Mouse (Mus musculus) heart, adult 9 months (tissue): ENCODE data around the gene Srrm2.

Source experiments
- DNase-seq, 2 experiments: peaks; one replicate each; pipeline ENCODE4 v3.0.0; 2022; ENCODE audit warnings: low spot score in 2 of 2

The Srrm2 gene

GRCm38 (mm10) chr17:23804426-23805085 lies 14.2 kb downstream of the Srrm2 start:
- no peak for DNase-seq

- peak in 1 of 2 experiments; percentile 35 for DNase-seq
These were observed 16.5 kb downstream of the Srrm2 start for GRCm38 (mm10) chr17:23806867-23807266.

- no peak for DNase-seq
These were observed 17.6 kb downstream of the Srrm2 start for GRCm38 (mm10) chr17:23807918-23808317.

- no peak for DNase-seq
These were observed 25.3 kb downstream of the Srrm2 start for GRCm38 (mm10) chr17:23815641-23816040.

GRCm38 (mm10) chr17:23818579-23818978 lies 28.2 kb downstream of the Srrm2 start:
- DNase-seq, result no peak

GRCm38 (mm10) chr17:23819235-23819634 lies 28.9 kb downstream of the Srrm2 start:
- no peak for DNase-seq

- no peak for DNase-seq
These were observed 30.4 kb downstream of the Srrm2 start for GRCm38 (mm10) chr17:23820731-23821130.

- no peak for DNase-seq
These were observed 31.8 kb downstream of the Srrm2 start for GRCm38 (mm10) chr17:23822094-23822493.

GRCm38 (mm10) chr17:23823018-23823417 lies 32.7 kb downstream of the Srrm2 start:
- no peak for DNase-seq

- no peak for DNase-seq
These were observed 33.3 kb downstream of the Srrm2 start for GRCm38 (mm10) chr17:23823614-23824013.

GRCm38 (mm10) chr17:23825591-23825990 lies 35.3 kb downstream of the Srrm2 start:
- DNase-seq, result no peak

- peak in 1 of 2 experiments; percentile 59 for DNase-seq
These were observed 38.1 kb downstream of the Srrm2 start for GRCm38 (mm10) chr17:23828271-23829001.

GRCm38 (mm10) chr17:23829064-23829619 lies 38.8 kb downstream of the Srrm2 start, which contains the start of gene Elob:
Elob (minus strand) TSS chr17:23829136.
- peak; percentile 83 to 85 for DNase-seq

- no peak for DNase-seq
These were observed 40.9 kb downstream of the Srrm2 start for GRCm38 (mm10) chr17:23831201-23831600.

- no peak for DNase-seq
These were observed 45.8 kb downstream of the Srrm2 start, which contains the start of gene Prss33 for GRCm38 (mm10) chr17:23836006-23836575. Prss33 (minus strand) TSS chr17:23836056.

GRCm38 (mm10) chr17:23841145-23841544 lies 50.8 kb downstream of the Srrm2 start:
- DNase-seq, result peak in 1 of 2 experiments; percentile 50

GRCm38 (mm10) chr17:23843141-23843811 lies 52.9 kb downstream of the Srrm2 start:
- no peak for DNase-seq

GRCm38 (mm10) chr17:23843812-23844273 lies 53.5 kb downstream of the Srrm2 start, which contains the start of the genes Prss32 and Prss41:
Prss32 (plus strand) TSS chr17:23843855.
Prss41 (minus strand) TSS chr17:23844172.
- DNase-seq, result peak in 1 of 2 experiments; percentile 19

- DNase-seq, result no peak
These were observed 59.7 kb downstream of the Srrm2 start for GRCm38 (mm10) chr17:23850028-23850427.

GRCm38 (mm10) chr17:23850853-23851749 lies 60.8 kb downstream of the Srrm2 start:
- peak in 1 of 2 experiments; percentile 22 for DNase-seq
